Mouse (Mus musculus) left cerebral cortex, adult 9 months (tissue): ENCODE measurements around the gene Dlgap4.

Experiments used
- DNase-seq, 2 experiments: peaks; one replicate each; pipeline ENCODE4 v3.0.0; 2022; ENCODE audit warnings: low spot score in 2 of 2

Gene Dlgap4

GRCm38 (mm10) chr2:156737976-156738375 lies 124.5 kb downstream of the Dlgap4 start:
- DNase-seq = no peak

GRCm38 (mm10) chr2:156741265-156741664 lies 127.8 kb downstream of the Dlgap4 start:
- peak in 1 of 2 experiments; percentile 55 for DNase-seq

GRCm38 (mm10) chr2:156741998-156742397 lies 128.5 kb downstream of the Dlgap4 start:
- DNase-seq = no peak

- DNase-seq = no peak
These were observed 129.7 kb downstream of the Dlgap4 start for GRCm38 (mm10) chr2:156743248-156743647.

GRCm38 (mm10) chr2:156744414-156744813 lies 130.9 kb downstream of the Dlgap4 start:
- no peak for DNase-seq

GRCm38 (mm10) chr2:156747315-156747714 lies 133.8 kb downstream of the Dlgap4 start:
- DNase-seq = no peak

- no peak for DNase-seq
These were observed 136.2 kb downstream of the Dlgap4 start for GRCm38 (mm10) chr2:156749687-156750086.

- peak in 1 of 2 experiments; percentile 58 for DNase-seq
These were observed 143.4 kb downstream of the Dlgap4 start for GRCm38 (mm10) chr2:156756937-156757336.

GRCm38 (mm10) chr2:156760843-156761505 lies 147.5 kb downstream of the Dlgap4 start:
- DNase-seq = no peak

GRCm38 (mm10) chr2:156761521-156762278 lies 148.2 kb downstream of the Dlgap4 start:
- no peak for DNase-seq

- DNase-seq = peak in 1 of 2 experiments; percentile 62
These were observed 149.0 kb downstream of the Dlgap4 start for GRCm38 (mm10) chr2:156762499-156762898.

GRCm38 (mm10) chr2:156763101-156763500 lies 149.6 kb downstream of the Dlgap4 start:
- DNase-seq = no peak

- no peak for DNase-seq
These were observed 150.5 kb downstream of the Dlgap4 start for GRCm38 (mm10) chr2:156764022-156764421.

- DNase-seq = no peak
These were observed 151.2 kb downstream of the Dlgap4 start for GRCm38 (mm10) chr2:156764747-156765146.

- DNase-seq = no peak
These were observed 152.1 kb downstream of the Dlgap4 start for GRCm38 (mm10) chr2:156765593-156765992.

- no peak for DNase-seq
These were observed 152.9 kb downstream of the Dlgap4 start for GRCm38 (mm10) chr2:156766227-156767019.

- DNase-seq = no peak
These were observed 153.6 kb downstream of the Dlgap4 start for GRCm38 (mm10) chr2:156767108-156767507.

GRCm38 (mm10) chr2:156769274-156769673 lies 155.8 kb downstream of the Dlgap4 start:
- DNase-seq = no peak

- DNase-seq = no peak
These were observed 160.0 kb downstream of the Dlgap4 start for GRCm38 (mm10) chr2:156773470-156773869.

GRCm38 (mm10) chr2:156774035-156774737 lies 160.7 kb downstream of the Dlgap4 start:
- DNase-seq = no peak

GRCm38 (mm10) chr2:156774738-156775454 lies 161.4 kb downstream of the Dlgap4 start, which contains the start of gene Myl9:
TSS of gene Myl9 (plus strand) at chr2:156775420.
- DNase-seq = no peak
